Mouse (Mus musculus): ENCODE data around the gene Nrip1.
"Not testable (repeated sequence)": the region's sequence is repeated elsewhere in the genome, so short reads cannot be mapped to it uniquely, and the experiment has no call there.

The Nrip1 gene

GRCm38 (mm10) chr16:76373671-76374091, at the start of gene Nrip1:
Nrip1 (minus strand) TSS chr16:76373827.
- peak; percentile 77 for DNase-seq (ENCODE audit: extremely low spot score)

DNA sequence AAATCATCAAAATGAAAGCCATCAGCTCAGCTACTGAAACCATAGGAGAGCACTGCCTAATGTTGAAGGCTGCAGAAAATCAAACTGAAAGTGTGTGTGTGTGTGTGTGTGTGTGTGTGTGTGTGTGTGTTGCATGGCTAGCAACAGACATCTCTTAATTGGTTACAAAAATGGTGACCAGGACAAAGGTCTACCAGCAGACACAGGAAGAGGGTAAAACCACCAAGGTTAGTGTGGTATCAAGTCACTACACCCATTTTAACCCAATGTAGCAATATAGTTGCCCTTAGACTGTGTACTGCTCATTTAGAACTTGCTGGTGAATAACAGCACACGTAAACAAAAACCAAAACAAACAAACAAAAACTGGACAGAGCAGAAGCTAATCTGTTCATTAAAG, 48.9 kb upstream of the Nrip1 start:
- no peak for DNase-seq (ENCODE audit: extremely low spot score)

- DNase-seq (ENCODE audit: extremely low spot score) = no peak
These were observed 46.2 kb upstream of the Nrip1 start for GRCm38 (mm10) chr16:76419849-76420248.

DNA sequence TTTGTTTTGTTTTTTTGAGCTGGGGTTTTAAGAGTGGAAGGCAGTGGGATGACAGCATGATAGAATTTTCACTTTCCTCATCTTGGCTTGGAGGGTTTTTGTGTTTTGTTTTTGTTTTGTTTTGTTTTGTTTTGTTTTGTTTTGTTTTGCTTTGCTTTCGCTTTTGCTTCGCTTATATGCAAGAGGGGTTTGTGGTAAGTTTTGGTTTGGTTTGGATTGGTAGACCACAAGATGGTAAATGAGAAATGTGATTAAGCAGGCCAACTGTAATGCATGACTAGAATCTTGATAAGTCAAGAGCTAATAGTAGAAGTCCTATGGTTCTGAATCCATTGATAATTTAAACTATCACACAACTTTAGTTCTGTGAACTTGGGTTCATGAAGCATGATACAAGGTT, 42.9 kb upstream of the Nrip1 start:
- DNase-seq (ENCODE audit: extremely low spot score) = no peak

- DNase-seq (ENCODE audit: extremely low spot score) = no peak
These were observed 42.4 kb upstream of the Nrip1 start for GRCm38 (mm10) chr16:76416060-76416438.

GRCm38 (mm10) chr16:76415407-76416059, 41.9 kb upstream of the Nrip1 start:
- DNase-seq (ENCODE audit: extremely low spot score) = no peak

GRCm38 (mm10) chr16:76414528-76414927, 40.9 kb upstream of the Nrip1 start:
- no peak for DNase-seq (ENCODE audit: extremely low spot score)

DNA sequence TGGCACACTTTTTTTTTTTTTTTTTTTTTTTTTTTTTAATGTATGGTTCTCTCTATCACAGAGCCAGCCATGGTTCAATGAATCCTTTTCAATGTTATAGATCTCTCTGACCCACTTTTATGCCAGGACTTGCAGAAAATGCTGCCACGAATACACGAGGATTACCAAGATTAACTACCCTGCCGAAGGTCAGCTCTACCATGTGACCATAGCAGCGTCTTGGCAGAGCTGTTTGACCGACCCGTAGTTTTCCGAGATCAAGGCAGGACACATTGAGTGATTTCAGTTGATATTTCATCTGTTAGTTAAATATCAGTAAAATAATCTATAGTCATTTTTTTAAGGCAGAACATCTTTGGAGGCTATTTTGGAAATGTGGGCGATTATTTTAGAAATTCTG, 40.0 kb upstream of the Nrip1 start:
- DNase-seq (ENCODE audit: extremely low spot score) = no peak

DNA sequence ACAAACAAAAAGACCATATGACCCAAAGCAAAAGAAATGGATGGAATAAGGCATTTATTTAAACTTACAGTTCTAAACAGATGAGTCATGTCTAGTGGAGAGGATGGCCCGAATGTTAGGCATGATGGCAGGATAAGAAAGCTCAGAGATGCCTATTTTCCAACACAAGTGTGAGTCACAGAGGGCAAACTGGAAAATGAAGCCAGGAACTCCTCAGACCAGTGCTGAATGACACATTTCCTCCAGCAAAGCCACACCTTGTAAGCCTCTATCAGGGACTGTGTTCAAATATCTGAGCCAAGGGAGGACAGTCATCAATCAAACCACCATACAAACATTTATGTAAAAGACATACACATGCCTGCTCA, 35.7 kb upstream of the Nrip1 start:
- DNase-seq (ENCODE audit: extremely low spot score) = no peak

DNA sequence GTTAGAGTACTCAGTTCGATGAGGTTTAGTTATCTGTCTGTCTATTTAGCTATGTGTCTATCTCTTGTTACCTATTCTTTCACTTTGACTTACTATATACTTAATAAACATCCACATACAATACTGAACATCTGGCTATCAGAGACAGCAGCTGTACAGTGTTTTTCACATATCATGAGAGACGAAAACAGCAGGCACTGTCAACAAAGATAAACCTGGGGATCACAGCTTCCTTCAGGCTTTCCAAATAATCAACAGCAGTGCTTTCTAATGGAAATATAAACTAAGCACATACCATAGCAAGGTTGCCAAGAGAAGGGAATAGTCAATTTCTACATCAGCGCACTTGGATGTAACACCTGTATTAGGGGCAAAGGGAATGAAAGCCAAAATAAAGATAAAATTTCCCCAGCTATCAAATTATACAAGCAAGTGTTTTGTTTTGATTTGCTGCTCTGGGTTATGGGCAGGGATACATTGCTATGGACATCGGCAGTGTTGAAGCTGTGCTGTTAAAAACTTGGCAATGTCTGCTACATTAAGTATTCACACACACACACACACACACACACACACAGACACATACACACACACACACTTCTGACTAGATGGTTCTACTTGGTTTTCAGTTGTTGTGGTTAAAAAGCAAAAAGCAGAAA, 35.2 kb upstream of the Nrip1 start:
- no peak for DNase-seq (ENCODE audit: extremely low spot score)

DNA sequence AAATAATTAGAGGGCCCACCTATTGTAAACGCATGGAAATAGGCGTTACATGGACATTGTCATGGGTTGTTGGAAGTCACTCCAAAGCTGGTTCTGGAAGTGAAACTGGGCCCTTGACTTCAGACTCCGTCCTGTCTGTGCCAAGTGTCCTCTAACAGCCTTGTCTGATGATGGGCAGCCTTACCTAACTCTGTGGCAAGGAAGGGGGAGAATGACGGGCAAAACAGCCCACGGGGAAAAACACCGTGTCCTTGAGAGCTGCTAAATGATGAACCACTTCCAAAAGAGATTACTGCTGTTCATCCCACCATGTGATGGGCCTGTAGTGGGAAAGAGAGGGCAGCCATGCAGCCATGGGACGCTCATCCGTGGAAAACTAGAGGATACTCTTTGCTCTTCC, 34.6 kb upstream of the Nrip1 start:
- DNase-seq (ENCODE audit: extremely low spot score) = no peak

DNA sequence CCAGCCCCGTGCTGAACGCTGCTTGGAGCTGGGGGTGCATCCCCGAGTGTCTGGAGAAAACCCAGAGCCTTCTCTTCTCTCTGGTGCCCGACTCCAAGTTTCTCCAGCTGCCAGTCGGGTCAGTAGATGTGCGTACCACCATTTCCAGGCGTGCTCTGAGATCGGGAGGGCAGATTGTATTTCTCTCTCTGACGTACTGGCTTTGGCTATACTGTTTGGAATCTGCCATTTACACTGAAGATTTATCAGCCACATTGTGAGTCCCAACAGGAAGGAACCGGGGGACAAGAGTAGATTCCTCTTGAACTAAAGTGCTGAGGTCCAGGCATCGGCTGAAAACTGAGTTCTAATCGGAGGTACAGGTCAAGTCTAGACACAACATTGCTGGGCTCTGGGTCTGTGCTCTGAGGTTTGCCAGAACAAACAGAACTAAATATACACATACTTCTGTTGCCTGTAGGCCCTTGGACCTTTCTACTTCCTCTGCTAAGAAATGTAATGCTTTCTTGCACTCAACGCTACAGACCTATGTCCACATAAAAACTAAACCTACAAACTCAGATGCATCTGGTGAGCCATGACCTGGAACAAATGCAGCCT, 33.8 kb upstream of the Nrip1 start:
- no peak for DNase-seq (ENCODE audit: extremely low spot score)

DNA sequence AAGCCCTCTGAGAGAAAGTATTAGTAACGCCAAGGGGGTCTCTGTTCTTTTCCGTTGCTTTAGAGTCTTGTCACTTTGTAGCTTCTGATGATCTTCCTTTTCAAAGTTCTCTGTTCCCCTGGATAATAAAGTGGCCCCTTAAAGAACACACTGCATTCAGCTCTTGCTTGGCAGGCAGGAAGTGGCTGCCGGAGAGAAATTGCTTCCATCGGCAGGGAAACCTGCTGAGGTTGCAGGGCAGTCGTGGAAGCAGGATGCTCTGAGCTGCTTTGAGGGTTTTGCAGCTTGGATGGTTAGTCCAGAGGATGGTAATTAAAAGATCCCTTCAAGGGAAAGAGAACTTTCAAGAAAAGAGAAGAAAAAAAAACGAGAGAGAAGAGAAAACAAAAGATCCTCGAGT, 33.3 kb upstream of the Nrip1 start:
- peak; percentile 4 for DNase-seq (ENCODE audit: extremely low spot score)

DNA sequence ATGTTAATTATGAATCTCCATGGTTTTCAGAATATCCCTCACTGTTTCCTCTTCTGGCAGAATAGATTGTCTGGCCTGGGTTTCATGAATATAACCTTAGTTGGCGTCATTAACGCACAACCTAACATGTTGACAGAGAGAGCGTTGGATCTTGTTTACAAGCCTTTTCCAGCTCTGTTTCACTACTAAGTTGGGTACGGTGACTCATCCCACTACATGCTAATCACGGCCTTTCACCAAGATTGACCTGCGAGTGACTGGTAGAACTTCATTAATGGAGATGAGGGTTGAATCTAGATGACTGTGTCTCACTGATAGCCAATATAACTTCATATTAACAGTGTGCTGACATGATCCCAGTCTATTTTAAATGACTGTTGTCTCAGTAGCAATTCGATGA, 32.7 kb upstream of the Nrip1 start:
- no peak for DNase-seq (ENCODE audit: extremely low spot score)

DNA sequence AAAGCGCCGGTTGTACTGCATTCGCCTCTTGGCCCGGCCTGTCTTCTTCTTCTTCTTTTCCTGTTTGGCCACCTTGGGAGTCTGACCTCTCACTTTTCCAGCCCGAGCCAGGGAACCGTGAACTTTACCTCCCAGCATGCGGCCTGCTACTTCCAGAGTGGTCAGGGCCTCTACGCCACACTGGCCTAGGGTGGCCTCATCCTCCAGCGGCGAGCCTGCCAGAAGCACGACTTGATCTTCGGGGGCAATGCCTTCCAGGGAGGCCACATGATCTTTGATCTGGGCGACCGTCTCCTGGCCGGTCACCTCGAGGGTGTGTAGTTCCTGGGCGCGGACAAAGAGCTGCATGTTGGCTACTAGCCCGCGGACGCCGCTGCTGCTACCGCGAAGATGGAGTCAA, 29.7 kb upstream of the Nrip1 start:
- not testable (repeated sequence) for DNase-seq (ENCODE audit: extremely low spot score)

DNA sequence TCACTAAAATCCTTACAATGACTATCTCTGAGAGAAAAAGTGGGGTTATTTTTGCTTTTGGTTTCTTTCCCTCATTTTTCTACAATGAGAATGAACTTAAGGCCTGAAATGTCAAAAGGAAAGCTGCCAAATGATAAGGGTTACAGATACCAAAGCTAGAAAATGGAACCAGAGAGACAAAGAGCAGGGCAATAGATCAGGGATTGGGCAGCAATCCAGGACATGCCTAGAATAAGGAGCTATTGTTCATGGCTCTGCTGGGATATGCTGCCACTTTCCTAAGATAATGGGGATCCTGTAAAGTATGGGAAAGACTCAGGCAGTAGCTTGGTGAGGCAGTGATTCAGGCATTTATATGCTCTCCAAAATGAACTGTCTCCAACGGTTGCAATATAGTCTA, 22.9 kb upstream of the Nrip1 start:
- no peak for DNase-seq (ENCODE audit: extremely low spot score)

- no peak for DNase-seq (ENCODE audit: extremely low spot score)
These were observed 19.6 kb upstream of the Nrip1 start for GRCm38 (mm10) chr16:76393267-76393666.

DNA sequence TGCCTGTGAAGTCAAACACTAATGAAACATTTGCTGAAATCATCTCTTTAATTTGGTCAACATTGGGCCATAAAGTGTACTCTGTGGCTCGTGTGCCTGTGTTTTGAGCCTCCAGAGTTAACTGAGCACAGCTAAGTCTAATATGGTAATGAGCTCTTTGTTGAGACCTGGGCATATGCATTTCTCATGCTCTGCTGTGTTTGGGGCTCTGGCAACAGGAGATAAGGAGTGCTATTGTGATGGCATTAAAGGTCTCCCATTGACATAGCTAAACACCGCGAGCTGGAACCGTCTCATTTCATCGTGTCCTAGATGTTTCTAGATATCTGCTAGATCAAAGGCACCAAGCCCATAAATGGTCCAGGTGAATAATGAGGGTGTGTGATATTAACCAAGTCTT, 12.9 kb upstream of the Nrip1 start:
- DNase-seq (ENCODE audit: extremely low spot score) = no peak

DNA sequence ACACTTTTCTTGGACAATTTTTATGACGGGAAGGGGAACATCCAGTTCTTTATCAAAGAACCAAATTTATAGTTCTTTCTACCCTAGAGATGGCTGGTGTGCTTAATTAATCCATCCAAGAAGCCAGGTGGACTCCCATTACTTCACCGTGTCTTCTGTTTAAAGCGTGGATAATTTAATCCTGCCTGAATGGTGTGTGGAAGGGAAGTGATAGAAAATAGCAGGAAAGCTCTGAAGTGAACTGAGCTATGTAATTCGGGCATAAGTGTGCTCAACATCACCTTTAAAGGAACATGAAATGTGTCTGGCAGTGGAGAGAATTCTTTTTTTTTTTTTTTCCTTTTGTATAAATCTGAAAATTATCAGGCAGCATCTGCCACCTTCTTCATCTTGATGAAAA, 12.4 kb upstream of the Nrip1 start:
- DNase-seq (ENCODE audit: extremely low spot score) = no peak

GRCm38 (mm10) chr16:76377211-76377610, 3.6 kb upstream of the Nrip1 start:
- no peak for DNase-seq (ENCODE audit: extremely low spot score)

DNA sequence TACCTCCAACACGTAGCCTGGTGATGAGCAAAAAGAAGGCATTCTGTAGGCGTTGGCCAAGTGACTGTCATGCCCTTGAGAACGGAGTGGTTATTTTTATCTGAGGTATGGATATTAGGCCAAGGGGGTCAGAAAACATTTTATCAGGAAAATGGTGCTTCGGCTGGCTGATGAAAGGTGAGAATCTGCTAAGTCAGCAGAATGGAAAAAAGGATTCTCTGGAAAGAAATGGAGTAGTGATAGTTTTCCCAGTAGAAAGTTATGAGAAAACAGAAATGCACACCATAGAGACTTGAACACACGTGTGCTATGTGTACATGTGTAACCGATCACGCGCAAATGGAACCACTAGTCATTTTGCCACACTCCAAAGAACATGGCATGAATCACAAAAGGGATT, 3.0 kb upstream of the Nrip1 start:
- no peak for DNase-seq (ENCODE audit: extremely low spot score)

DNA sequence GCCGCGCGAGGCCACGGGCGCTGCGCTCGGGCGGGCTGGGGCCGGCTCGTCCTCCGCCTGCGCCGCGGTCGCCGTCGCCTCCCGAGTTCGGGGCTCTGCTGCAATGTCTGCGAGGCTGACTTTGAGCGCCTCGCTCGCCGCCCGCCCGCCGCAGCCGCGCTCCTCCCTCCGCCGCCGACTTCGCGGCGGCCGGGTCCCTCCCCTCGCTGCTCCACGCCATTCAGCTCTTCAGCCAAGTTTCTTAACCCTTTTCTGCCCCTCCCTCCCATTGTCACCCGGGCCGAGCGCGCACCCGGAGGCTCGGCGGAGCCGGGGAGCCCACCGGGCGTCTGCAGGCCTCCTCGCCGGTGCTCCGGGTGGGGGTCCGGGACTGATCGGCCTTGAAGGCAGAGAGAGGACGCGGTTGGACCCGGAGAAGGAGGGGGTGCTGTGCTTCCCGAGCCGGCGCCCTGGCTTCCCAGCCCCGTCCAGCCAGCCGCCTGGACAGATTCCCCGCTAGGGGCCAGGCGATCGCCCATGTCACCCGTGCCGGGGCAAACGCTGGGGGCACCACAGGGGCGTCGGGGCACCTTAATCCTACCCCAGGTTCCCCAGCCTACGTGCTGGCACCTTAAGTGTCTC, 576 bp downstream of the Nrip1 start:
- peak; percentile 92 for DNase-seq (ENCODE audit: extremely low spot score)

Measured in embryo, embryonic 9.5 days (tissue).